Mouse (Mus musculus) layer of hippocampus, postnatal 14 days (tissue): Measurements from ENCODE around the gene Ybx2. TPM values are rescaled to one million over a fixed set of nuclear protein-coding genes. Genes with fewer than 3 reads are reported as not detected.

Experiments
- microRNA-seq, 2 experiments: library from miRNA; unstranded; fragments of <30 nt; microRNA quantifications; one replicate each; pipeline ENCODE4 v1.2.0; 2021
- total RNA-seq, 2 experiments: library from RNA; stranded (reverse); gene quantifications; 2 replicates each; pipeline ENCODE4 v1.2.3; 2021

Gene Ybx2
- total RNA-seq, 2 experiments from 2014 or later = 8.3 to 9.7 TPM

Small RNA genes lying within 50 kb of the gene (microRNA-seq; reads per million reads assigned to microRNA genes)
- gene Gm44349 = 0 to 0.23 reads per million in 2 experiments

Other genes starting within 250 kb of the Ybx2 start
- gene Tnfsf12, start 239.9 kb upstream of the Ybx2 start, total RNA-seq = 1 to 10 TPM; 5.8 to 6.5 TPM
- gene Tnfsfm13, start 239.7 kb upstream of the Ybx2 start, total RNA-seq = 1 to 10 TPM in 1 of 2 experiments, under 1 TPM in 1; 0.45 to 1.0 TPM
- gene Polr2a, start 177.2 kb upstream of the Ybx2 start, total RNA-seq = 10 to 100 TPM; 62.8 to 68.5 TPM
- under 1 TPM in 1 of 2 experiments, not detected in 1; 0.21 TPM for gene Slc35g3, start 173.8 kb upstream of the Ybx2 start, total RNA-seq
- gene Zbtb4, start 169.9 kb upstream of the Ybx2 start, total RNA-seq = 10 to 100 TPM; 82.0 to 83.5 TPM
- 1 to 10 TPM; 1.0 to 1.1 TPM for gene Chrnb1, start 139.9 kb upstream of the Ybx2 start, total RNA-seq
- gene Fgf11, start 133.9 kb upstream of the Ybx2 start, total RNA-seq = 10 to 100 TPM; 22.8 to 23.7 TPM
- gene Tmem102, start 130.2 kb upstream of the Ybx2 start, total RNA-seq = not detected
- gene Gm39566, start 120.5 kb upstream of the Ybx2 start, total RNA-seq = not detected
- not detected for gene Spem2, start 117.3 kb upstream of the Ybx2 start, total RNA-seq
- gene Spem1, start 113.6 kb upstream of the Ybx2 start, total RNA-seq = under 1 TPM; 0.50 to 0.74 TPM
- 100 to 1,000 TPM; 220 to 226 TPM for gene Nlgn2, start 98.0 kb upstream of the Ybx2 start, total RNA-seq
- gene Tmem256, start 97.3 kb upstream of the Ybx2 start, total RNA-seq = 100 to 1,000 TPM; 150 to 162 TPM
- 10 to 100 TPM; 22.0 to 23.3 TPM for gene Plscr3, start 89.4 kb upstream of the Ybx2 start, total RNA-seq
- not detected for gene Tnk1, start 77.1 kb upstream of the Ybx2 start, total RNA-seq
- gene Tmem95, start 57.8 kb upstream of the Ybx2 start, total RNA-seq = not detected
- 1 to 10 TPM; 1.1 to 1.2 TPM for gene Kctd11, start 54.4 kb upstream of the Ybx2 start, total RNA-seq
- under 1 TPM in 1 of 2 experiments, not detected in 1; 0.30 TPM for gene Acap1, start 40.3 kb upstream of the Ybx2 start, total RNA-seq
- gene 2810408A11Rik, start 34.8 kb upstream of the Ybx2 start, total RNA-seq = 1 to 10 TPM; 1.5 to 2.1 TPM
- gene Neurl4, start 34.7 kb upstream of the Ybx2 start, total RNA-seq = 100 to 1,000 TPM; 108 to 124 TPM
- 10 to 100 TPM; 28.5 to 29.3 TPM for gene Gps2, start 21.9 kb upstream of the Ybx2 start, total RNA-seq
- 100 to 1,000 TPM; 446 to 451 TPM for gene Eif5a, start 13.8 kb upstream of the Ybx2 start, total RNA-seq
- gene Slc2a4, start 12.4 kb downstream of the Ybx2 start, total RNA-seq = 1 to 10 TPM; 1.8 to 3.6 TPM
- not detected for gene Cldn7, start 29.0 kb downstream of the Ybx2 start, total RNA-seq
- 100 to 1,000 TPM; 108 to 115 TPM for gene Ctdnep1, start 45.4 kb downstream of the Ybx2 start, total RNA-seq
- 10 to 100 TPM; 88.5 to 93.9 TPM for gene Elp5, start 46.7 kb downstream of the Ybx2 start, total RNA-seq
- 100 to 1,000 TPM; 221 to 251 TPM for gene Gabarap, start 55.3 kb downstream of the Ybx2 start, total RNA-seq
- gene Phf23, start 60.0 kb downstream of the Ybx2 start, total RNA-seq = 10 to 100 TPM; 38.0 to 40.0 TPM
- 10 to 100 TPM; 29.3 to 29.7 TPM for gene Dvl2, start 64.8 kb downstream of the Ybx2 start, total RNA-seq
- 10 to 100 TPM; 62.3 to 69.2 TPM for gene Acadvl, start 79.6 kb downstream of the Ybx2 start, total RNA-seq
- gene Dlg4, start 81.1 kb downstream of the Ybx2 start, total RNA-seq = 100 to 1,000 TPM; 845 to 900 TPM
- 1 to 10 TPM in 1 of 2 experiments, under 1 TPM in 1; 0.88 to 1.0 TPM for gene Asgr1, start 118.3 kb downstream of the Ybx2 start, total RNA-seq
- not detected for gene Asgr2, start 156.8 kb downstream of the Ybx2 start, total RNA-seq
- gene Mgl2, start 194.5 kb downstream of the Ybx2 start, total RNA-seq = 1 to 10 TPM in 1 of 2 experiments, under 1 TPM in 1; 0.55 to 1.2 TPM
- 1 to 10 TPM; 1.1 to 2.3 TPM for gene Clec10a, start 220.4 kb downstream of the Ybx2 start, total RNA-seq